Mouse (Mus musculus): ENCODE data around the gene Ccl7. TPM values are rescaled to one million over a fixed set of nuclear protein-coding genes. Genes with fewer than 3 reads are reported as not detected.

The Ccl7 gene
- total and polyA plus RNA-seq, 3 experiments: 0.68 to 1.7 (median 1.4) TPM

DNA sequence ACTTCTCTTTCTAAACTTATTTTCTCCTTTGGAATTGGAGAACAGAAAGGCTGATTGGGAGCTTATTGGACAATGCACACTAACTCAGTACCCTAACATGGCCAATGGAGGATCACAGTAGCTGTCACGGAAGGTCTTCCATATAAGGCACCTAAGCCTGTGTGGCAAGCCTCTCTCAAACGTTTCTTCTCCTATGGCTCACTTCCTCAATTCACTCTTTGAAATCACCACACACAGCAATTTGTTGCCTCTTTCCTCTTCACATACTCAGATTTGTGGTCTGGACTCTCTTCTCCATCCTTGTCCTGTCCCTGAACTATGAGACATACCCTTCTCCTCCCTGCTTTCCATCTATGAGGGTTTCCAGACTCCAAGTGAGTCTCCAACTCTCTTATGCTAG lies 40.7 kb upstream of the Ccl7 start:
- Histone ChIP-seq H3K27me3 (ENCODE audit: control insufficient read depth, insufficient read depth, low read length) (no peaks in the 10 kb centered on the region), H3K79me2 (replicated peaks; ENCODE audit: control insufficient read depth, insufficient read depth, low read length) (no peaks in the 10 kb centered on the region), H3K9ac (ENCODE audit: low read depth, low read length) (no peak overlapping the region), H3K4me3 (no peak overlapping the region), H3K36me3 (ENCODE audit: control insufficient read depth, insufficient read depth, low read length) (no peaks in the 10 kb centered on the region), H3K4me1 (ENCODE audit: control insufficient read depth, insufficient read depth, low read length) (peaks cover 8% of the 10 kb centered on the region), H3K27ac (no peak overlapping the region)
- 66% methylated on average over 2 of the region's 2 CpGs for WGBS
- no peak for DNase-seq
- TF ChIP-seq CTCF (IDR thresholded peaks at IDR 0.05) (no peak), POLR2A (IDR thresholded peaks at IDR 0.05; ENCODE audit: insufficient read depth, low read depth, low read length) (no peak), EP300 (IDR thresholded peaks at IDR 0.05; ENCODE audit: insufficient read depth, low read depth, low read length) (no peak)
- intact Hi-C loops (cut with DNase I): no loop called here

GRCm38 (mm10) chr11:82006796-82007423 lies 38.6 kb upstream of the Ccl7 start:
- Histone ChIP-seq H3K4me3 (no peak overlapping the region), H3K4me1 (ENCODE audit: control insufficient read depth, insufficient read depth, low read length) (peaks cover 13% of the 10 kb centered on the region), H3K79me2 (replicated peaks; ENCODE audit: control insufficient read depth, insufficient read depth, low read length) (no peaks in the 10 kb centered on the region), H3K9ac (ENCODE audit: low read depth, low read length) (no peak overlapping the region), H3K27ac (peak overlapping the region; percentile 32), H3K27me3 (ENCODE audit: control insufficient read depth, insufficient read depth, low read length) (no peaks in the 10 kb centered on the region), H3K36me3 (ENCODE audit: control insufficient read depth, insufficient read depth, low read length) (no peaks in the 10 kb centered on the region)
- DNase-seq: peak; percentile 86 to 87
- no peak; the same call in 1 of the 2 replicates for TF ChIP-seq POLR2A (IDR thresholded peaks at IDR 0.05; ENCODE audit: insufficient read depth, low read depth, low read length)
- TF ChIP-seq EP300 (IDR thresholded peaks at IDR 0.05; ENCODE audit: insufficient read depth, low read depth, low read length): peak; percentile 82
- intact Hi-C loops (cut with DNase I): no loop called here
- 17% methylated on average over 12 of the region's 12 CpGs for WGBS

GRCm38 (mm10) chr11:82010115-82010514 lies 35.4 kb upstream of the Ccl7 start:
- Histone ChIP-seq H3K9ac (ENCODE audit: low read depth, low read length) (no peak overlapping the region), H3K4me1 (ENCODE audit: control insufficient read depth, insufficient read depth, low read length) (peaks cover 17% of the 10 kb centered on the region), H3K27ac (no peak overlapping the region), H3K27me3 (ENCODE audit: control insufficient read depth, insufficient read depth, low read length) (no peaks in the 10 kb centered on the region), H3K36me3 (ENCODE audit: control insufficient read depth, insufficient read depth, low read length) (no peaks in the 10 kb centered on the region), H3K4me3 (no peak overlapping the region), H3K79me2 (replicated peaks; ENCODE audit: control insufficient read depth, insufficient read depth, low read length) (no peaks in the 10 kb centered on the region)
- 82% methylated on average over 3 of the region's 3 CpGs for WGBS
- intact Hi-C loops (cut with DNase I): no loop called here
- TF ChIP-seq POLR2A (IDR thresholded peaks at IDR 0.05; ENCODE audit: insufficient read depth, low read depth, low read length) (no peak), EP300 (IDR thresholded peaks at IDR 0.05; ENCODE audit: insufficient read depth, low read depth, low read length) (no peak), CTCF (IDR thresholded peaks at IDR 0.05) (0 out of 2 replicates have a peak, but pooled peaks have one; percentile 8)
- DNase-seq: no peak

DNA sequence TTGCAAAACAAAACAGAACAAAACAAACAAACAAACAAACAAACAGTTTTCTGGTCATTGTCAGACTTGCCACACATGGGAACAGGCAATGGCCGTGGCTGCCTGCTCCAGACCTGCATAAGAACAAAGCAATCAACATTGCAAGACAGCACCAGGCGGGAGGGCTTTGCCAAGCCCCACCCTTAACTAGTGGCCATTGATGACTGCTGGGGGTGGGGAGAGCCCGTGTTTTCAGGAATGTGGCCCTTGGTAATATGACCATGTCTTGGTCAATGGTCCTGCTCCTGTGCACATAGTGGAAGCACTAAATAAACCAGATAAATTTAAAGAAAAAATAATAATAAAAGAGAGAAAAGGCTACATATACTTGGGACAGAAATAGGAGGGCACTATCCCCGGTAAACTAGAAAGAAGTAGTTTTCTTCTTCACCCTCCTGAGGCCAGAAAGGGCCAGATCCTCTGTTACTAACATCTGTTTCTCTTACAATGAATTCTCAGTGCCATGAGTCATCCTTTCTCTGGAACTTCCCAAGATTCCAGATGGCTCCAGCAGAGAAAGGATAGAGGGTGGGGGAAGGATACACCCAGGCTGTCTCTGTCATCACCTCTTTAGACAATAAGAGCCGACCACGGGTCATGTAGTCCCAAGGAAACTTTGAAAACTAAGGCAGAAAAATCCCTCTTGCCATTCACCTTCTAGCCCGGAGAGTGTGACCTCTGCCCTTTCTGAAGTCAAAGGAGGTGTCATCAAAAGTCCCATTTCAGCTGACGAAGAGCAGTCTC lies 33.9 kb upstream of the Ccl7 start:
- Histone ChIP-seq H3K79me2 (replicated peaks; ENCODE audit: control insufficient read depth, insufficient read depth, low read length) (no peaks in the 10 kb centered on the region), H3K36me3 (ENCODE audit: control insufficient read depth, insufficient read depth, low read length) (no peaks in the 10 kb centered on the region), H3K4me1 (ENCODE audit: control insufficient read depth, insufficient read depth, low read length) (peaks cover 16% of the 10 kb centered on the region), H3K27me3 (ENCODE audit: control insufficient read depth, insufficient read depth, low read length) (no peaks in the 10 kb centered on the region), H3K4me3 (no peak overlapping the region), H3K9ac (ENCODE audit: low read depth, low read length) (no peak overlapping the region), H3K27ac (peak overlapping the region; percentile 45; the same call in 1 of the 2 replicates)
- intact Hi-C loops (cut with DNase I): no loop called here
- DNase-seq: peak in 1 of 2 experiments; percentile 45
- TF ChIP-seq CTCF (IDR thresholded peaks at IDR 0.05) (no peak), EP300 (IDR thresholded peaks at IDR 0.05; ENCODE audit: insufficient read depth, low read depth, low read length) (0 out of 2 replicates have a peak, but pooled peaks have one; percentile 19)
- WGBS: 34% methylated on average over 8 of the region's 8 CpGs

- intact Hi-C loops (cut with DNase I): no loop called here
- Histone ChIP-seq H3K27ac (no peak overlapping the region), H3K27me3 (ENCODE audit: control insufficient read depth, insufficient read depth, low read length) (no peaks in the 10 kb centered on the region), H3K9ac (ENCODE audit: low read depth, low read length) (no peak overlapping the region), H3K4me3 (no peak overlapping the region), H3K79me2 (replicated peaks; ENCODE audit: control insufficient read depth, insufficient read depth, low read length) (no peaks in the 10 kb centered on the region), H3K36me3 (ENCODE audit: control insufficient read depth, insufficient read depth, low read length) (no peaks in the 10 kb centered on the region), H3K4me1 (ENCODE audit: control insufficient read depth, insufficient read depth, low read length) (peaks cover 9% of the 10 kb centered on the region)
- no peak for DNase-seq
- 64% methylated on average over 1 of the region's 1 CpGs for WGBS
- TF ChIP-seq EP300 (IDR thresholded peaks at IDR 0.05; ENCODE audit: insufficient read depth, low read depth, low read length) (no peak), CTCF (IDR thresholded peaks at IDR 0.05) (no peak), POLR2A (IDR thresholded peaks at IDR 0.05; ENCODE audit: insufficient read depth, low read depth, low read length) (no peak)
Observed at GRCm38 (mm10) chr11:82013756-82014155, 31.8 kb upstream of the Ccl7 start.

GRCm38 (mm10) chr11:82015066-82015465 lies 30.4 kb upstream of the Ccl7 start:
- WGBS: 63% methylated on average over 2 of the region's 2 CpGs
- Histone ChIP-seq H3K27me3 (ENCODE audit: control insufficient read depth, insufficient read depth, low read length) (no peaks in the 10 kb centered on the region), H3K79me2 (replicated peaks; ENCODE audit: control insufficient read depth, insufficient read depth, low read length) (no peaks in the 10 kb centered on the region), H3K4me3 (no peak overlapping the region), H3K36me3 (ENCODE audit: control insufficient read depth, insufficient read depth, low read length) (no peaks in the 10 kb centered on the region), H3K27ac (no peak overlapping the region), H3K9ac (ENCODE audit: low read depth, low read length) (no peak overlapping the region), H3K4me1 (ENCODE audit: control insufficient read depth, insufficient read depth, low read length) (peaks cover 9% of the 10 kb centered on the region)
- intact Hi-C loops (cut with DNase I): no loop called here
- TF ChIP-seq POLR2A (IDR thresholded peaks at IDR 0.05; ENCODE audit: insufficient read depth, low read depth, low read length) (no peak), EP300 (IDR thresholded peaks at IDR 0.05; ENCODE audit: insufficient read depth, low read depth, low read length) (no peak), CTCF (IDR thresholded peaks at IDR 0.05) (no peak)
- no peak for DNase-seq
